Mouse (Mus musculus): ENCODE results near the gene Clrn3. TPM values are rescaled to one million over a fixed set of nuclear protein-coding genes. Genes with fewer than 3 reads are reported as not detected.

The Clrn3 gene
- total and polyA plus RNA-seq, 3 experiments: not detected

- TF ChIP-seq MXI1 (IDR thresholded peaks at IDR 0.05; ENCODE audit: low read depth, low read length) (no peak), USF1 (IDR thresholded peaks at IDR 0.05; ENCODE audit: low read depth, low read length) (no peak), CTCF (conservative IDR thresholded peaks at IDR 0.05 in 1 of 2, IDR thresholded peaks at IDR 0.05 in 1 of 2; ENCODE audit: low read depth in 2 of 2, low read length in 2 of 2) (no peak), RAD21 (IDR thresholded peaks at IDR 0.05; ENCODE audit: low read depth, low read length) (no peak), HCFC1 (IDR thresholded peaks at IDR 0.05; ENCODE audit: low read depth, low read length) (no peak)
- in situ Hi-C loops (cut with MboI; ENCODE audit: low pct_ligation_motif_present, low pct_unique_long_range_greater_than_20kb, low sequenced_read_pairs): no loop called here
- Histone ChIP-seq H3K4me3 (replicated peaks in 1 of 3; ENCODE audit: low read depth in 2 of 3, low read length in 2 of 3, poor library complexity in 1 of 3) (no peak overlapping the region), H3K27me3 (replicated peaks) (no peaks in the 10 kb centered on the region), H3K36me3 (replicated peaks in 1 of 2; ENCODE audit: control insufficient read depth in 1 of 2, insufficient read depth in 1 of 2, low read length in 1 of 2) (no peaks in the 10 kb centered on the region), H3K9ac (ENCODE audit: insufficient read depth, low read depth) (no peak overlapping the region), H3K4me2 (ENCODE audit: insufficient read depth, low read depth, poor library complexity, severe bottlenecking) (no peak overlapping the region), H3K79me2 (replicated peaks; ENCODE audit: control insufficient read depth, extremely low read depth, insufficient read depth, poor library complexity, severe bottlenecking) (no peaks in the 10 kb centered on the region), H3K4me1 (ENCODE audit: control insufficient read depth in 1 of 2, insufficient read depth in 2 of 2) (peaks cover 8 to 24% of the 10 kb centered on the region in 2 experiments; a peak in 3 of 4 replicates), H3K27ac (ENCODE audit: insufficient read depth, low read depth) (no peak overlapping the region), H3K9me3 (replicated peaks; ENCODE audit: low read length) (no peaks in the 10 kb centered on the region)
- dilution Hi-C loops (cut with MboI; ENCODE audit: extremely low pct_ligation_motif_present, extremely low pct_unique_long_range_greater_than_20kb, low sequenced_read_pairs): no loop called here
- DNase-seq (ENCODE audit: extremely low read depth): no peak
Measured at GRCm38 (mm10) chr7:135546530-135546929, 18.1 kb upstream of the Clrn3 start.

- H3K27ac ChIP-seq (ENCODE audit: insufficient read depth, low read depth): no peak overlapping the region
- in situ Hi-C loops (cut with MboI; ENCODE audit: low pct_ligation_motif_present, low pct_unique_long_range_greater_than_20kb, low sequenced_read_pairs): no loop called here
- no peaks in the 10 kb centered on the region for H3K79me2 ChIP-seq (replicated peaks; ENCODE audit: control insufficient read depth, extremely low read depth, insufficient read depth, poor library complexity, severe bottlenecking)
- H3K36me3 ChIP-seq (replicated peaks in 1 of 2; ENCODE audit: control insufficient read depth in 1 of 2, insufficient read depth in 1 of 2, low read length in 1 of 2): no peaks in the 10 kb centered on the region
- dilution Hi-C loops (cut with MboI; ENCODE audit: extremely low pct_ligation_motif_present, extremely low pct_unique_long_range_greater_than_20kb, low sequenced_read_pairs): no loop called here
- TF ChIP-seq MYC (IDR thresholded peaks at IDR 0.05; ENCODE audit: low read depth, low read length) (no peak), ZC3H11A (IDR thresholded peaks at IDR 0.05; ENCODE audit: low read depth, low read length) (no peak), SMC3 (IDR thresholded peaks at IDR 0.05; ENCODE audit: low read depth, low read length) (no peak)
- H3K27me3 ChIP-seq (replicated peaks): no peaks in the 10 kb centered on the region
- no peak for DNase-seq (ENCODE audit: extremely low read depth)
- no peaks in the 10 kb centered on the region for H3K9me3 ChIP-seq (replicated peaks; ENCODE audit: low read length)
- no peak overlapping the region for H3K4me2 ChIP-seq (ENCODE audit: insufficient read depth, low read depth, poor library complexity, severe bottlenecking)
- peaks cover 8 to 21% of the 10 kb centered on the region in 2 experiments; a peak in 3 of 4 replicates for H3K4me1 ChIP-seq (ENCODE audit: control insufficient read depth in 1 of 2, insufficient read depth in 2 of 2)
- H3K4me3 ChIP-seq (replicated peaks in 1 of 3; ENCODE audit: low read depth in 2 of 3, low read length in 2 of 3, poor library complexity in 1 of 3): no peak overlapping the region
- H3K9ac ChIP-seq (ENCODE audit: insufficient read depth, low read depth): no peak overlapping the region
Measured at GRCm38 (mm10) chr7:135545957-135546356, 17.5 kb upstream of the Clrn3 start.

GRCm38 (mm10) chr7:135544321-135544720 lies 15.9 kb upstream of the Clrn3 start:
- Histone ChIP-seq H3K36me3 (replicated peaks in 1 of 2; ENCODE audit: control insufficient read depth in 1 of 2, insufficient read depth in 1 of 2, low read length in 1 of 2) (no peaks in the 10 kb centered on the region), H3K79me2 (replicated peaks; ENCODE audit: control insufficient read depth, extremely low read depth, insufficient read depth, poor library complexity, severe bottlenecking) (no peaks in the 10 kb centered on the region), H3K4me3 (replicated peaks in 1 of 3; ENCODE audit: low read depth in 2 of 3, low read length in 2 of 3, poor library complexity in 1 of 3) (no peak overlapping the region), H3K9me3 (replicated peaks; ENCODE audit: low read length) (no peaks in the 10 kb centered on the region), H3K9ac (ENCODE audit: insufficient read depth, low read depth) (no peak overlapping the region), H3K4me1 (ENCODE audit: control insufficient read depth in 1 of 2, insufficient read depth in 2 of 2) (peaks cover 4 to 5% of the 10 kb centered on the region in 2 experiments; a peak in 3 of 4 replicates), H3K27ac (ENCODE audit: insufficient read depth, low read depth) (no peak overlapping the region), H3K27me3 (replicated peaks) (no peaks in the 10 kb centered on the region), H3K4me2 (ENCODE audit: insufficient read depth, low read depth, poor library complexity, severe bottlenecking) (no peak overlapping the region)
- in situ Hi-C loops (cut with MboI; ENCODE audit: low pct_ligation_motif_present, low pct_unique_long_range_greater_than_20kb, low sequenced_read_pairs): no loop called here
- DNase-seq (ENCODE audit: extremely low read depth): no peak
- TF ChIP-seq USF1 (IDR thresholded peaks at IDR 0.05; ENCODE audit: low read depth, low read length) (no peak), HCFC1 (IDR thresholded peaks at IDR 0.05; ENCODE audit: low read depth, low read length) (no peak), ETS1 (conservative IDR thresholded peaks at IDR 0.05; ENCODE audit: low read depth, low read length) (no peak), SIN3A (IDR thresholded peaks at IDR 0.05; ENCODE audit: low read length) (no peak), NRF1 (IDR thresholded peaks at IDR 0.05; ENCODE audit: low read depth, low read length) (no peak), ZC3H11A (IDR thresholded peaks at IDR 0.05; ENCODE audit: low read depth, low read length) (no peak), UBTF (IDR thresholded peaks at IDR 0.05; ENCODE audit: low read depth, low read length) (no peak), POLR2AphosphoS2 (IDR thresholded peaks at IDR 0.05; ENCODE audit: low read depth, low read length) (no peak), RCOR1 (conservative IDR thresholded peaks at IDR 0.05; ENCODE audit: low read depth, low read length) (no peak), BHLHE40 (IDR thresholded peaks at IDR 0.05; ENCODE audit: low read depth, low read length) (no peak), MAZ (IDR thresholded peaks at IDR 0.05; ENCODE audit: low read depth, low read length) (no peak)
- dilution Hi-C loops (cut with MboI; ENCODE audit: extremely low pct_ligation_motif_present, extremely low pct_unique_long_range_greater_than_20kb, low sequenced_read_pairs): no loop called here
